Mouse (Mus musculus): ENCODE results near the gene Wdr83. TPM values are rescaled to one million over a fixed set of nuclear protein-coding genes. Genes with fewer than 3 reads are reported as not detected.
A peak's percentile ranks its signal among the peaks of the same experiment; 100 is the strongest.

The Wdr83 gene
- polyA plus RNA-seq, 1 experiment from 2014 or later: 47.0 TPM

- ATAC-seq (replicated peaks; ENCODE audit: extremely low read depth, insufficient read depth, low FRiP score): peak; percentile 23; the same call in 1 of the 2 replicates
- no peak overlapping the region for H3K27ac ChIP-seq (ENCODE audit: low read length)
- no peak overlapping the region for H3K4me3 ChIP-seq (ENCODE audit: low read length)
- 80% methylated on average over 4 of the region's 4 CpGs for WGBS
- peaks cover 3% of the 10 kb centered on the region for H3K9me3 ChIP-seq (replicated peaks; ENCODE audit: control insufficient read depth, low read length)
- H3K9ac ChIP-seq (ENCODE audit: low read length): no peak overlapping the region
- no peaks in the 10 kb centered on the region for H3K27me3 ChIP-seq (ENCODE audit: control insufficient read depth, insufficient read depth, low read length)
- H3K4me2 ChIP-seq (ENCODE audit: low read depth, low read length): no peak overlapping the region
- H3K4me1 ChIP-seq (ENCODE audit: control insufficient read depth, insufficient read depth, low read length): no peaks in the 10 kb centered on the region
- peaks cover 26% of the 10 kb centered on the region for H3K36me3 ChIP-seq (ENCODE audit: control insufficient read depth, insufficient read depth)
These were observed 15.7 kb upstream of the Wdr83 start for GRCm38 (mm10) chr8:85096850-85097249.

GRCm38 (mm10) chr8:85096196-85096595 lies 15.1 kb upstream of the Wdr83 start:
- H3K36me3 ChIP-seq (ENCODE audit: control insufficient read depth, insufficient read depth): peaks cover 26% of the 10 kb centered on the region
- H3K4me2 ChIP-seq (ENCODE audit: low read depth, low read length): no peak overlapping the region
- 86% methylated on average over 16 of the region's 16 CpGs for WGBS
- H3K4me3 ChIP-seq (ENCODE audit: low read length): no peak overlapping the region
- no peak overlapping the region for H3K27ac ChIP-seq (ENCODE audit: low read length)
- H3K27me3 ChIP-seq (ENCODE audit: control insufficient read depth, insufficient read depth, low read length): no peaks in the 10 kb centered on the region
- H3K9me3 ChIP-seq (replicated peaks; ENCODE audit: control insufficient read depth, low read length): no peaks in the 10 kb centered on the region
- H3K9ac ChIP-seq (ENCODE audit: low read length): no peak overlapping the region
- H3K4me1 ChIP-seq (ENCODE audit: control insufficient read depth, insufficient read depth, low read length): no peaks in the 10 kb centered on the region
- ATAC-seq (replicated peaks; ENCODE audit: extremely low read depth, insufficient read depth, low FRiP score): no peak

GRCm38 (mm10) chr8:85095566-85095965 lies 14.5 kb upstream of the Wdr83 start:
- Histone ChIP-seq H3K9ac (ENCODE audit: low read length) (no peak overlapping the region), H3K9me3 (replicated peaks; ENCODE audit: control insufficient read depth, low read length) (no peaks in the 10 kb centered on the region), H3K4me2 (ENCODE audit: low read depth, low read length) (no peak overlapping the region), H3K36me3 (ENCODE audit: control insufficient read depth, insufficient read depth) (peaks cover 29% of the 10 kb centered on the region), H3K4me3 (ENCODE audit: low read length) (no peak overlapping the region), H3K4me1 (ENCODE audit: control insufficient read depth, insufficient read depth, low read length) (no peaks in the 10 kb centered on the region), H3K27me3 (ENCODE audit: control insufficient read depth, insufficient read depth, low read length) (no peaks in the 10 kb centered on the region), H3K27ac (ENCODE audit: low read length) (no peak overlapping the region)
- 86% methylated on average over 7 of the region's 7 CpGs for whole genome bisulfite sequencing
- ATAC-seq (replicated peaks; ENCODE audit: extremely low read depth, insufficient read depth, low FRiP score): no peak

GRCm38 (mm10) chr8:85095051-85095450 lies 13.9 kb upstream of the Wdr83 start:
- no peak overlapping the region for H3K4me3 ChIP-seq (ENCODE audit: low read length)

GRCm38 (mm10) chr8:85091526-85092090 lies 10.5 kb upstream of the Wdr83 start:
- H3K9me3 ChIP-seq (replicated peaks; ENCODE audit: control insufficient read depth, low read length): no peaks in the 10 kb centered on the region
- H3K36me3 ChIP-seq (ENCODE audit: control insufficient read depth, insufficient read depth): peaks cover 19% of the 10 kb centered on the region
- no peaks in the 10 kb centered on the region for H3K4me1 ChIP-seq (ENCODE audit: control insufficient read depth, insufficient read depth, low read length)
- H3K4me3 ChIP-seq (ENCODE audit: low read length): no peak overlapping the region
- H3K27me3 ChIP-seq (ENCODE audit: control insufficient read depth, insufficient read depth, low read length): no peaks in the 10 kb centered on the region
- ATAC-seq (replicated peaks; ENCODE audit: extremely low read depth, insufficient read depth, low FRiP score): no peak
- no peak overlapping the region for H3K4me2 ChIP-seq (ENCODE audit: low read depth, low read length)
- 34% methylated on average over 21 of the region's 21 CpGs for WGBS
- no peak overlapping the region for H3K27ac ChIP-seq (ENCODE audit: low read length)
- no peak overlapping the region for H3K9ac ChIP-seq (ENCODE audit: low read length)

More at GRCm38 (mm10) chr8:85095051-85095450, 13.9 kb upstream of the Wdr83 start:
- no peak for ATAC-seq (replicated peaks; ENCODE audit: extremely low read depth, insufficient read depth, low FRiP score)
- Histone ChIP-seq H3K9me3 (replicated peaks; ENCODE audit: control insufficient read depth, low read length) (no peaks in the 10 kb centered on the region), H3K4me2 (ENCODE audit: low read depth, low read length) (no peak overlapping the region), H3K9ac (ENCODE audit: low read length) (no peak overlapping the region), H3K4me1 (ENCODE audit: control insufficient read depth, insufficient read depth, low read length) (no peaks in the 10 kb centered on the region), H3K27ac (ENCODE audit: low read length) (no peak overlapping the region), H3K36me3 (ENCODE audit: control insufficient read depth, insufficient read depth) (peaks cover 29% of the 10 kb centered on the region), H3K27me3 (ENCODE audit: control insufficient read depth, insufficient read depth, low read length) (no peaks in the 10 kb centered on the region)
- WGBS: 87% methylated on average over 13 of the region's 13 CpGs

- Histone ChIP-seq H3K4me1 (ENCODE audit: control insufficient read depth, insufficient read depth, low read length) (no peaks in the 10 kb centered on the region), H3K9ac (ENCODE audit: low read length) (no peak overlapping the region), H3K4me2 (ENCODE audit: low read depth, low read length) (no peak overlapping the region), H3K27ac (ENCODE audit: low read length) (no peak overlapping the region), H3K27me3 (ENCODE audit: control insufficient read depth, insufficient read depth, low read length) (no peaks in the 10 kb centered on the region), H3K9me3 (replicated peaks; ENCODE audit: control insufficient read depth, low read length) (no peaks in the 10 kb centered on the region), H3K4me3 (ENCODE audit: low read length) (no peak overlapping the region), H3K36me3 (ENCODE audit: control insufficient read depth, insufficient read depth) (peaks cover 18% of the 10 kb centered on the region)
- no peak for ATAC-seq (replicated peaks; ENCODE audit: extremely low read depth, insufficient read depth, low FRiP score)
- WGBS: 87% methylated on average over 11 of the region's 11 CpGs
These were observed 9.8 kb upstream of the Wdr83 start for GRCm38 (mm10) chr8:85090856-85091255.

DNA sequence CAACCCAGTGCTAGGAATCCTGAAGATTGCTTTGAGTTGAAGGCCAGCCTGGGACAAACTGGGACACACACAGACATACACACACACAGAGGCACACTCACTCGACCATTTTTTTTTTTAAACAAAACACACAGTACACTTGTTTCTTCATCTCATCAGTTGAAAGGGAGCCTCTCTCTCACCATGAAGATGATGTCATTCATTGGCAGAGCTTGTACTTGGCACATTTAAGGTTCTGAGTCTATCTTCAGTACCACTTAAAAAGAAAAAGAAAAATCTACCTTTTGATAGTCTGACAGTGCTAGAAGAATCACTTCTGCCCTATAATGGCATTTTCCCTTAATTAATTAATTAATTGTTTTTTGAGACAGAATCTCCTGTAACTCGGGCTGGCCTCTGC lies 7.7 kb upstream of the Wdr83 start:
- no peaks in the 10 kb centered on the region for H3K27me3 ChIP-seq (ENCODE audit: control insufficient read depth, insufficient read depth, low read length)
- no peak overlapping the region for H3K4me3 ChIP-seq (ENCODE audit: low read length)
- H3K9ac ChIP-seq (ENCODE audit: low read length): no peak overlapping the region
- peaks cover 17% of the 10 kb centered on the region for H3K36me3 ChIP-seq (ENCODE audit: control insufficient read depth, insufficient read depth)
- H3K4me2 ChIP-seq (ENCODE audit: low read depth, low read length): no peak overlapping the region
- peaks cover 6% of the 10 kb centered on the region for H3K4me1 ChIP-seq (ENCODE audit: control insufficient read depth, insufficient read depth, low read length)
- WGBS: 64% methylated on average over 2 of the region's 2 CpGs
- ATAC-seq (replicated peaks; ENCODE audit: extremely low read depth, insufficient read depth, low FRiP score): no peak
- no peaks in the 10 kb centered on the region for H3K9me3 ChIP-seq (replicated peaks; ENCODE audit: control insufficient read depth, low read length)
- H3K27ac ChIP-seq (ENCODE audit: low read length): no peak overlapping the region

DNA sequence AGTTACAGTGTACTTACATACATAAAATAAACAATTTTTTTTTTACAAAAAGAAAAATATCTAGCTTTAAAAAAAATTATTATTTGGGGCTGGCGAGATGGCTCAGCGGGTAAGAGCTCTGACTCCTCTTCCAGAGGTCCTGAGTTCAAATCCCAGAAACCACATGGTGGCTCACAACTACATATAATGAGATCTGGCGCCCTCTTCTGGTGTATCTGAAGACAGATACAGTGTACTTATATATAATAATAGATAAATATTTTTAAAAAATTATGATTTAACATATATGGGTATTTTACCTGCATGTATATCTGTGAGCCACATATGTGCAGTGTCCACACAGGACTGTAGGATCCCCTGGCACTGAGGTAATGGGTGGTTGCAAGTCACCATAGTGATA lies 5.1 kb upstream of the Wdr83 start:
- ATAC-seq (replicated peaks; ENCODE audit: extremely low read depth, insufficient read depth, low FRiP score): no peak
- H3K9ac ChIP-seq (ENCODE audit: low read length): no peak overlapping the region
- WGBS: 79% methylated on average over 3 of the region's 3 CpGs

GRCm38 (mm10) chr8:85084633-85085032 lies 3.5 kb upstream of the Wdr83 start:
- Histone ChIP-seq H3K27me3 (ENCODE audit: control insufficient read depth, insufficient read depth, low read length) (no peaks in the 10 kb centered on the region), H3K4me3 (ENCODE audit: low read length) (no peak overlapping the region), H3K9ac (ENCODE audit: low read length) (no peak overlapping the region), H3K27ac (ENCODE audit: low read length) (no peak overlapping the region), H3K4me1 (ENCODE audit: control insufficient read depth, insufficient read depth, low read length) (peaks cover 21% of the 10 kb centered on the region), H3K4me2 (ENCODE audit: low read depth, low read length) (no peak overlapping the region), H3K9me3 (replicated peaks; ENCODE audit: control insufficient read depth, low read length) (no peaks in the 10 kb centered on the region), H3K36me3 (ENCODE audit: control insufficient read depth, insufficient read depth) (peaks cover 14% of the 10 kb centered on the region)
- WGBS: 82% methylated on average over 8 of the region's 8 CpGs
- ATAC-seq (replicated peaks; ENCODE audit: extremely low read depth, insufficient read depth, low FRiP score): no peak

More for the DNA sequence above, 5.1 kb upstream of the Wdr83 start:
- Histone ChIP-seq H3K4me2 (ENCODE audit: low read depth, low read length) (no peak overlapping the region), H3K27me3 (ENCODE audit: control insufficient read depth, insufficient read depth, low read length) (no peaks in the 10 kb centered on the region), H3K27ac (ENCODE audit: low read length) (no peak overlapping the region), H3K4me3 (ENCODE audit: low read length) (no peak overlapping the region), H3K9me3 (replicated peaks; ENCODE audit: control insufficient read depth, low read length) (no peaks in the 10 kb centered on the region), H3K4me1 (ENCODE audit: control insufficient read depth, insufficient read depth, low read length) (peaks cover 17% of the 10 kb centered on the region), H3K36me3 (ENCODE audit: control insufficient read depth, insufficient read depth) (peaks cover 17% of the 10 kb centered on the region)

All from heart, embryonic 16.5 days (tissue).